Mouse (Mus musculus) hindbrain, embryonic 16.5 days (tissue): ENCODE data around the gene Hsp90aa1. TPM values are rescaled to one million over a fixed set of nuclear protein-coding genes. Genes with fewer than 3 reads are reported as not detected.
A peak's percentile ranks its signal among the peaks of the same experiment; 100 is the strongest.
"Not testable (repeated sequence)": the region's sequence is repeated elsewhere in the genome, so short reads cannot be mapped to it uniquely, and the experiment has no call there.

Experiments used
- ATAC-seq: fragments of 200-750 bp; cut with Nextera tagmentation; 2 replicates; pipeline ENCODE4 v1.8.0; 2017; ENCODE audit warnings: moderate TSS enrichment, moderate library complexity
- H3K27ac ChIP-seq: fragments of 300-500 bp; sonication (generic); 2 replicates; pipeline ENCODE4 v1.5.1; 2014; ENCODE audit warnings: low read depth, mild to moderate bottlenecking, control low read depth, low read length, moderate library complexity
- H3K27me3 ChIP-seq: fragments of 300-500 bp; sonication (generic); replicated peaks from 2 replicates; pipeline ENCODE4 v1.6.1; 2014; ENCODE audit warnings: low read length; ENCODE audit not compliant: control insufficient read depth, insufficient read depth
- H3K36me3 ChIP-seq: fragments of 300-500 bp; sonication (generic); 2 replicates; pipeline ENCODE4 v1.6.1; 2014; ENCODE audit warnings: mild to moderate bottlenecking, low read length, moderate library complexity, mixed read lengths; ENCODE audit not compliant: control insufficient read depth, insufficient read depth
- H3K4me1 ChIP-seq: fragments of 300-500 bp; sonication (generic); 2 replicates; pipeline ENCODE4 v1.6.1; 2014; ENCODE audit warnings: low read depth, low read length; ENCODE audit not compliant: control insufficient read depth, insufficient read depth
- H3K4me2 ChIP-seq: fragments of 300-500 bp; sonication (generic); 2 replicates; pipeline ENCODE4 v1.6.1; 2014; ENCODE audit warnings: mild to moderate bottlenecking, low read length, control low read depth, moderate library complexity
- H3K4me3 ChIP-seq: fragments of 300-500 bp; sonication (generic); 2 replicates; pipeline ENCODE4 v1.5.1; 2014; ENCODE audit warnings: mild to moderate bottlenecking, low read length, control low read depth, moderate library complexity
- H3K9ac ChIP-seq: fragments of 300-500 bp; sonication (generic); 2 replicates; pipeline ENCODE4 v1.6.1; 2014; ENCODE audit warnings: low read depth, mild to moderate bottlenecking, control low read depth, low read length, moderate library complexity
- H3K9me3 ChIP-seq: fragments of 300-500 bp; sonication (generic); 2 replicates; pipeline ENCODE4 v1.6.1; 2014; ENCODE audit warnings: mild to moderate bottlenecking, low read length, moderate library complexity; ENCODE audit not compliant: control insufficient read depth
- WGBS: fragments of 180-500 bp; shearing (Covaris S2); extraction: QIAGEN DNeasy Blood & Tissue Kit; methylation state at CpG from one replicate; pipeline ENCODE4 v1.1.7; 2014; 5-methylcytosine and 5-hydroxymethylcytosine counted together
- polyA plus RNA-seq: library from polyadenylated mRNA; unstranded; fragments of >200 nt; fragmentation: Nextera tagmentation; extraction: Ambion mirVana; gene quantifications from 2 replicates; pipeline ENCODE4 v1.2.1, GENCODE M21; 2015

Hsp90aa1 gene
- polyA plus RNA-seq, result 1,477 and 1,618 TPM in 2 replicates

DNA sequence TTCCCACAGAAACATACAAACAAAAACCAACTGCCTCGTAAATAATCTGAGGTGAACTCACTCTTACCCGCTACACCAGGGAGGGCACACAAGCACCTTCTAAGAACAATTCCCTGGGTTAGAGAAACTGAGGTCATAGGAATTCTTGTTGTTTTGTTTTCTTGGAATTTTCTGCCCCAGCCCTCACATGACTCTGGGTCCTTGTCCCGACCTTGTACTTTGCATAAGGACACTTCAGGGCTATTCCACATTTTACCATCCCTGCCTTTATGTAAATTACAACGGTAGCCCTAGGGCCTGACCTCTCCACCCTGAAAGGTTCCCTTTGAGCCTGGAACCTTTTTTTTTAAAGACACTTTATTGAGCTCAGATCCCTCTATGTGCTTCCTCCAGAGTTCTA is at the start of gene Hsp90aa1:
Gene Hsp90aa1, minus strand, starts transcription at position 173 of the 400 bp plus-strand sequence.
- no peak within 1 kb of the TSS for H3K27ac ChIP-seq
- no peaks in the 10 kb centered on the region for H3K9me3 ChIP-seq
- ATAC-seq, result no peak
- peaks cover 11% of the 10 kb centered on the region for H3K4me1 ChIP-seq
- H3K4me2 ChIP-seq, result peak within 1 kb of the TSS; percentile 5; the same call in 1 of the 2 replicates
- WGBS, result 50% methylated on average over 4 of the region's 4 CpGs
- H3K4me3 ChIP-seq, result no peak within 1 kb of the TSS
- H3K36me3 ChIP-seq, result no peaks in the 10 kb centered on the region
- H3K9ac ChIP-seq, result no peak within 1 kb of the TSS
- no peaks in the 10 kb centered on the region for H3K27me3 ChIP-seq

DNA sequence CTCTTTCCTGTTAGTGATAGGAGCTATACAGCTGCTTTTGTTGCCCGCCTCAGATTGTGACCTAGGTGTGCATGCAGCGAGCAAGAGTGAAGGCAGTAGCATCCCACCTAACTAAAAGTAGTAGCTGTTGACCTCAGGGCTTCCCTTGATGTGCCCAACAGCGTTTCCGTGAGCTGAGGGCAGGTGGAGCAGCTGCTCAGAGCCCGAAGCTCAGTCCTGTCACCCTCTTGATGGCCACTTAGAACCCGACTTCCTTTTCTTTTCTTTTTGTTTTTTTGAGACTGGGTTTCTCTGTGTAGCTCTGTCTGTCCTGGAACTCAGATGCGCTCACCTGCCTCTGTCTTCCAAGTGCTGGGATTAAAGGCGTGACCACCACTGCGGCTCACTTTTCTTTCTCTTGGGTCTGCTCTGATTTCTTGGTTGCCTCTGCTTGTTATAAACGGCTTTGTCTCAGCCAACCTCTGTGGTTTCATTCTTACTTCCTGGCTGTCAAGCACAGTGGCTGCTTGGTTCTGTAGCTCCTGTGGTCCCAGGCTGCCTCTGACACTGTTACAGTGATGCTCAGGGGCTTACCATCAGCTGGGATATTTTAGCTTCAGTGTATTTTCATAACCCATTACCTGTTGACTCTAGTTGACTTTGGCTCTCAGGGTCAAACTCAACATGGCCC is 48.4 kb upstream of the Hsp90aa1 start:
- no peaks in the 10 kb centered on the region for H3K4me1 ChIP-seq
- no peak overlapping the region for H3K9ac ChIP-seq
- 87% methylated on average over 10 of the region's 10 CpGs for WGBS
- H3K36me3 ChIP-seq, result no peaks in the 10 kb centered on the region
- H3K4me3 ChIP-seq, result no peak overlapping the region
- H3K27ac ChIP-seq, result no peak overlapping the region
- no peaks in the 10 kb centered on the region for H3K9me3 ChIP-seq
- no peak overlapping the region for H3K4me2 ChIP-seq
- no peak for ATAC-seq
- H3K27me3 ChIP-seq, result no peaks in the 10 kb centered on the region

DNA sequence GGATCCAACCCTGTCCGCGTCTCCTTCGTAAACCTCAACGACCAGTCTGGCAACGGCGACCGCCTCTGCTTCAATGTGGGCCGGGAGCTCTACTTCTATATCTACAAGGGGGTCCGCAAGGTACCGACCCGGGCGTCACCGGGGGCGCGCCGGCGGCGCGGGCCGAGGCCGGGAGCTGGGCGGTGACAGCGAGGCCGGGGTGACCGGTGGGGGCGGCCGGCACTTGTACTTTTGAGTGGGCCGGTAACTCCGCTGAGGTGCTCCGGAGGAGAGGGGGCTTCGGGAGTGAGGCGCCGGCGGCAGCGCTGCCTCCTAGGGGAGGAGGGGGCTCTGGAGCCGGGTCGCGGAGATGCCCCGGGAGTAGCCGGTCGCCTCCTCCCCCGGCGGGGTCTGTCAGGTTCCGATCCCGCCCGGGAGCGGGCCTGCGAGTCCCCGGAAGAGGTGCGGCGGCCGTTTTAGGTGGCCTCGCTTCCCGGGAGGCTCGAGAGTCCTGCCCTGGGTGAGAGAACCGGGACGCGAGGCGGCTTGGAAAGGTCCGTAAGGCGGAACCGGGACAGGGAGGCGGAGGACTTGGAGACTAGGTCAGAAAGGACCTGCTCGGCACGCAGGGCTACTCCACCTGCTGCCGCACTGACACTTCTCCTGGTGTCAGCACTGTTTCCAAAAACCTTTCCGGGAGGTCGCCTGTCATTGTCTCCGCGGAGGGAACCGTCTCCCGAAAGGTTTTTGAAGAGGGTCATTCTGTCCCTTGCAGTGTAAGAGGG is 35.8 kb upstream of the Hsp90aa1 start:
- Histone ChIP-seq H3K27ac (peak overlapping the region; percentile 89), H3K4me2 (peak overlapping the region; percentile 68), H3K27me3 (no peaks in the 10 kb centered on the region), H3K4me3 (peak overlapping the region; percentile 91), H3K9me3 (no peaks in the 10 kb centered on the region), H3K36me3 (no peaks in the 10 kb centered on the region), H3K4me1 (peaks cover 10% of the 10 kb centered on the region), H3K9ac (peak overlapping the region; percentile 94)
- ATAC-seq, result peak; percentile 78
- under 1% methylated on average over 65 of the region's 72 CpGs for WGBS

DNA sequence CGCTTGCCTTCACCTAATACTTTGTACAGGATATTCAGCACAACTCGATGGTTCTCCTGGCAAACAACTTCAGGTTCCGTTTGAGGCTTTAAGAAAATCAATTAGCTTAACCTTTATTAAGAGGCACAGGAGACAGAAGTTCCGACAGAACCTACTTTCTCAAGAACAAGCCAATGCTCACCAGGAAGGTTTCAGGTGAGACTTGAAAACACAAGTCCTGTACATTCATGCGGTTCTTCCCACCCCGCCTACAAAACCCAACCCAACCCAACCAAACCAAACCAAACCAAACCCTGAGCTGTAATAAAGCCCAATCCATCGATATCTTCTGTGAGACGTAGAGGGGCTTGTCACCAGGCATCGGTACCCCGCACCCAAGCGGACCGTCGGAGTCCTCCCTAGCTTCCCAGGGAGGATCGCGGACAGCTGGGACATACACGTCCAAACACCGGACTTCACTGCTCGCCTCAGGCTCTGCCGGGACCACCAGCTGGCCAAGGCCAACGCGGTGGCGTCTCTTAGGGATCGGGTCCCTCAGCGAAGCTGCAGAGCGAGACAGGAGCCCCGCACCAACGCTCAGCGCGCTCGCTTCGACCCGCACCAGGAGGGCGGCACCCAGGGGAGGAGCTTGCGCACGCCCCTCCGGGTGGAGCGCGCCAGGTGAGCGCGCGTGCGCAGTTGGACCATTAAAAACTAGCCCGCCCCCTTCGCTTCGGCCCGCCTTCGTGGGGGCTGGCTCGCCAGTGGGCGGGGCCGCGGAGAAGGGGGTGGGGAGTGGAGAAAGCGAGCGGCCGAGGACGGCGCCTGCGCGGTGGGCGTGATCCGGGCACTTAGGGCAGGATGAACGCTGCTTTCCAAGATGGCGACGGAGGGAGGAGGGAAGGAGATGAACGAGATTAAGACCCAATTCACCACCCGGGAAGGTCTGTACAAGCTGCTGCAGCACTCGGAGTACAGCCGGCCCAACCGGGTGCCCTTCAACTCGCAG is 34.9 kb upstream of the Hsp90aa1 start, which contains the start of gene Wdr20:
Gene Wdr20, plus strand, starts transcription at position 775 of the 988 bp plus-strand sequence.
- Histone ChIP-seq H3K27ac (peak within 1 kb of the TSS; percentile 89), H3K9me3 (no peaks in the 10 kb centered on the region), H3K4me2 (peak within 1 kb of the TSS; percentile 84), H3K9ac (peak within 1 kb of the TSS; percentile 94), H3K4me1 (peaks cover 10% of the 10 kb centered on the region), H3K4me3 (peak within 1 kb of the TSS; percentile 91), H3K27me3 (no peaks in the 10 kb centered on the region), H3K36me3 (no peaks in the 10 kb centered on the region)
- ATAC-seq, result peak; percentile 97
- WGBS, result under 1% methylated on average over 66 of the region's 69 CpGs

DNA sequence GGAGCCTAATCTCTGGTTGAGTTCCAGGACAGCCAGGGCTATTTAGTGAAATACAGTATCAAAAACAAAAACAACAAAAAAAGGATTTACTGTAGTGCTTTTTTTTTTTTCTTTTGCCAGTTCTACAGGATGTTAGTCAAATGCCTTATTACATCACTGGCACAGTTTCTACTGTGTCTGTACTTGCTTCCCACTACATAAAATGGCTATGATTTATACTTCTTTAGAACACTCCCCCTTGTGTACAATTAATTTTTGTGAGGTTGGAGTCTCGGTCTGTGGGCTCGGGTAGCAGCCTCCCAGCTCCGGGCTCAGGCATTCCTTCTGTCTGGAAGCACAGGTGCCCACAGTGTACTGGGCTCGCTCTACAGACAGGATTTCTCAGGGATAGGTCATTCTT is 34.1 kb upstream of the Hsp90aa1 start:
- Histone ChIP-seq H3K4me3 (peak overlapping the region; percentile 91), H3K4me2 (peak overlapping the region; percentile 84), H3K27ac (no peak overlapping the region), H3K4me1 (peaks cover 10% of the 10 kb centered on the region), H3K9me3 (no peaks in the 10 kb centered on the region), H3K36me3 (no peaks in the 10 kb centered on the region), H3K27me3 (no peaks in the 10 kb centered on the region), H3K9ac (peak overlapping the region; percentile 48; the same call in 1 of the 2 replicates)
- 10% methylated on average over 4 of the region's 4 CpGs for WGBS
- ATAC-seq, result no peak

DNA sequence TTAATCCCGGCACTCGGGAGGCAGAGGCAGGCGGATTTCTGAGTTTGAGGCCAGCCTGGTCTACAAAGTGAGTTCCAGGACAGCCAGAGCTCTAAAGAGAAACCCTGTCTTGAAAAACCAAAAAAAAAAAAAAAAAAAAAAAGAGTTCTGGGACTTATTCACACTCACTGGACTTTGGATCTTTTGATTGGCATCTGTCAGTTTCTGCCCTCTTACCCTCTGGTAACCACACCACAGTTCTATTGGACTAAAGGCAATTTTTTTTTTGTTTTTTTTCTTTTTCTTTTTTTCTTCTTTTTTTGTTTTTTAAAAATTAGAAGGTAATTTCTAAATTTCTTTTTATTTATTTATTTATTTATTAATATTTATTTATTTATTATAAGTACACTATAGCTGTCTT is 30.7 kb upstream of the Hsp90aa1 start:
- H3K9me3 ChIP-seq, H3K36me3 ChIP-seq, H3K4me2 ChIP-seq, H3K27ac ChIP-seq, H3K27me3 ChIP-seq, ATAC-seq, H3K4me1 ChIP-seq, H3K4me3 ChIP-seq, H3K9ac ChIP-seq: not testable (repeated sequence)
- 100% methylated on average over 3 of the region's 3 CpGs for WGBS

DNA sequence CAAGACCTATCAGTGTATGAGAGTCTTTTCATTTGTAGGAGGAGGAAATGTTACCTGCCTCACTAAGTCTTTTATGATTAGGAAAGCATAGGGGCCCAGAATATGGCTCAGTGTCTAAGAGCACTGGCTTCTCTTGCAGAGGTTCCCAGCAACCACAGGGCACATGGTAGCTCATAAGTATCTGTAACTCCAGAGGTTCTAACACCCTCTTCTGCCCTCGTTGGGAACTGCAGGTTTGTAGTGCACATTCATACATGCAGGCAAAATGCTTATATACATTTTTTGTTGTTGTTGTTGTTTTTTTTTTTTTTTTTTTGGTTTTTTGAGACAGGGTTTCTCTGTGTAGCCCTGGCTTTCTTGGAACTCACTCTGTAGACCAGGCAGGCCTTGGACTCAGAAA is 23.9 kb upstream of the Hsp90aa1 start:
- H3K4me1 ChIP-seq, result no peaks in the 10 kb centered on the region
- H3K36me3 ChIP-seq, result no peaks in the 10 kb centered on the region
- no peak for ATAC-seq
- H3K9ac ChIP-seq, result no peak overlapping the region
- no peak overlapping the region for H3K27ac ChIP-seq
- WGBS, result 59% methylated on average over 1 of the region's 1 CpGs
- H3K4me2 ChIP-seq, result no peak overlapping the region
- no peaks in the 10 kb centered on the region for H3K27me3 ChIP-seq
- H3K9me3 ChIP-seq, result no peaks in the 10 kb centered on the region
- H3K4me3 ChIP-seq, result no peak overlapping the region

DNA sequence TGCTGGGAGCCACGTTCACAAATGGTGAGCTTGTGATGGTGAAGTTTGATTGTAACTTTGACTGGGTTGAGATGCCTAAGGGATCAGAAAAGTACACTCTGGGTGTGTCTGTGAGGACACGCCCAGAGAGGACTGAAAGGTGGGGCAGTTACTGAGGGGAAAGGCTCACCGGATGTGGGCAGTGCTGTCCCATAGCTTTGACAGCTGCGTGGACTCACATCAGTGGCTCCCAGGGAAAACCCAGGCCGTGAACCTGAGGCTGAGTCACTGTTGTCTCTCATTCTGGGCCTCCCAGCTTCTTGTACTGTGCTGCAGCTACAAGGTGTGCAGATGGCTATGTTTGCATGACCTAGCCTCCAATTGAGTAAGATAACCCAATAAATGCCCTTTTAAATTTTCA is 23.0 kb upstream of the Hsp90aa1 start:
- no peak for ATAC-seq
- WGBS, result 85% methylated on average over 5 of the region's 5 CpGs
- H3K9me3 ChIP-seq, result no peaks in the 10 kb centered on the region

More for the DNA sequence above, 23.0 kb upstream of the Hsp90aa1 start:
- H3K27ac ChIP-seq, result no peak overlapping the region
- H3K4me1 ChIP-seq, result no peaks in the 10 kb centered on the region
- H3K36me3 ChIP-seq, result no peaks in the 10 kb centered on the region
- no peak overlapping the region for H3K9ac ChIP-seq
- H3K4me3 ChIP-seq, result no peak overlapping the region
- no peak overlapping the region for H3K4me2 ChIP-seq
- no peaks in the 10 kb centered on the region for H3K27me3 ChIP-seq
